Mouse (Mus musculus) ES-Bruce4 (cell line): ENCODE results near the gene Eif5b.

Source experiments
- CTCF ChIP-seq: IDR thresholded peaks from one replicate; pipeline ENCODE4 v1.8.1; 2011; ENCODE audit warnings: low read depth, low read length
- EP300 ChIP-seq: IDR thresholded peaks from 2 replicates; pipeline ENCODE4 v1.6.1; 2011; ENCODE audit warnings: low read depth, low read length; ENCODE audit not compliant: insufficient read depth
- POLR2A ChIP-seq: IDR thresholded peaks from one replicate; pipeline ENCODE4 v1.8.1; 2011; ENCODE audit warnings: low read length; ENCODE audit not compliant: insufficient read depth

DNA sequence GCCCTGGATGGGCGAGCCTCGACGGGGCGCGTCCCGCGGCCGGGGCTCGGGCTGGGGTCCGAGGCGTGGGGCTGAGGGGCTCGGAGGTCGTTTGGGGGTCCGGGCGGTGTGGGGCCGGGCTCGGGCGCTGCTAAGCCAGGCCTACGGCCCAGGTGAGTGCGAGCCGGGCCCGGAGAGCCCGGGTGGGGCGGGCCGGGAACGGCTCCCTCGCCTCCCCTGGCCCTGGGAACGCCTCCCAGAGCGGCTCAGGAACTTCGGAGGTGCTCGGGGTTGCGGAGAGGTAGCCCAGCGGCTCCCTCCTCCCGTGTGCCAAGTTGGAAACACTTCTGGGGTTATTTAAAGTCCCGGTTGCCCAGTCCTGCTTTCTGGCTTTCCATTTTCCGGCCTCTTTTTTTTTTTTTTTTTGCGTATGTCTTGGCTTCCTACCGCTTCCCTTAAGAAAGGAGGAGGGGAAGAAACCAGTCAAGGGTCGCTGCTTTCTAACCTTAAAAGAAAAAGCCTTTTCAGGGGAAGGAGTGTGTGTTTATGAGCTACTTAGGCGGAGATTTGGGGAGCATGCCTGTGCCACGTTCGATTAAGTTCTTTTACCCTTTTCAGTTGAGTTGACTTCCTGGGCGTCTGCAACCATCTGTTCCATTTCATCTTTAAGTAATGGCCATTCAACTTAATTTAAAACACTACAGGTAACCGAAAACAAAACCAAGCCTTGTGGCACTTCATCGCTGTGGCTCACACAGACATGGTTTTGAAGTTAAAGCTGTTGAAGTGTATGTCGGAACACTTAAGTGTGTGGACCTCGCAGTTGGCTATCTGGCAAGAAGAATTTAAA, 775 bp downstream of the Eif5b start:
- TF ChIP-seq CTCF (no peak), EP300 (no peak), POLR2A (no peak)
